Mouse (Mus musculus) thymus, postnatal 4 days (tissue): Measurements from ENCODE around the gene Crtc1.
A peak's percentile ranks its signal among the peaks of the same experiment; 100 is the strongest.

Experiments
- DNase-seq: peaks from one replicate; pipeline ENCODE4 v3.0.0; 2021

The Crtc1 gene

GRCm38 (mm10) chr8:70419879-70420643 is 19.3 kb downstream of the Crtc1 start:
- DNase-seq = no peak

GRCm38 (mm10) chr8:70418954-70419353 is 20.4 kb downstream of the Crtc1 start:
- DNase-seq = no peak

GRCm38 (mm10) chr8:70417914-70418313 is 21.5 kb downstream of the Crtc1 start:
- DNase-seq = peak; percentile 47

- DNase-seq = no peak
These were observed 22.4 kb downstream of the Crtc1 start for GRCm38 (mm10) chr8:70416941-70417340.

GRCm38 (mm10) chr8:70415540-70416451 is 23.6 kb downstream of the Crtc1 start:
- DNase-seq = peak; percentile 54

- DNase-seq = no peak
These were observed 25.0 kb downstream of the Crtc1 start for GRCm38 (mm10) chr8:70414310-70414946.

DNA sequence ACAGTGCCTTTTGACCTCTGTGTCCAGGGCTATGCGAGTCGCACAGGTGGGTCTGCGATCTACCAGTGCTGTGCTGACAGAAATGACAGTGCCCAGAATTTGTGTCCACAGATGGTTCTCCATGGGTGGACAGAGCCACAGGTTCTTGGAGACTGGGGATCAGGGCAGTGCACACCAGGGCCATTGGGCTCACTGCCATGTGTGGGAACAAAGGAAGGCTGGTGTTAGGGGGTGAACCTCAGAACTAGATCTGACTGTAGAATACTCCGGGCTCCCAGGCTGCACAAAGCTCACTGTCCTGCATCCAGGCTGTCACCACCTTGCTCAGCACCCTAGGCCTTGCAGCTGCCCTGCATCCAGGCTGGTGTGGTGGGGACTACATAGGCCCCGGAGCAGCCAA is 29.1 kb downstream of the Crtc1 start:
- no peak for DNase-seq

DNA sequence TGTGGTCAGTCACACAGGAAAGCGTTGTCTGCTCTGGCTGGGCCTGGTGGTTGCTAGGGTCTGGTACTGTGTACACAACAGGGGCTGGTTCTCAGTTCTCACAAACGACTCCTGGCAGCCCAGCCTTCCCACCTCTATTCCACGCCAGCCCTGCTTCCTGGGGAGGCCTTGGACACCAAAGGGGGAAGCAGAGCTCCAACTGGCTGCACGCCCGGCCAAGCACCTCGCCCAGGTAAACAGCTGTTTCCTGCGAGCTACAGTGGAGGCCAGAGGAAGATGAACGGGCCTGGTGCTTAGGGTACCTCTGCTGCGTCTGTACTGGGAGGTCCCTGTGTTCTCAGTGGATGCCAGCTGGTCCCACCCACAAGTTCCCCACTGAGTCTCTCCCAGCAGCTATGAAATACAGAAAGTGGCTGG is 29.9 kb downstream of the Crtc1 start:
- no peak for DNase-seq

DNA sequence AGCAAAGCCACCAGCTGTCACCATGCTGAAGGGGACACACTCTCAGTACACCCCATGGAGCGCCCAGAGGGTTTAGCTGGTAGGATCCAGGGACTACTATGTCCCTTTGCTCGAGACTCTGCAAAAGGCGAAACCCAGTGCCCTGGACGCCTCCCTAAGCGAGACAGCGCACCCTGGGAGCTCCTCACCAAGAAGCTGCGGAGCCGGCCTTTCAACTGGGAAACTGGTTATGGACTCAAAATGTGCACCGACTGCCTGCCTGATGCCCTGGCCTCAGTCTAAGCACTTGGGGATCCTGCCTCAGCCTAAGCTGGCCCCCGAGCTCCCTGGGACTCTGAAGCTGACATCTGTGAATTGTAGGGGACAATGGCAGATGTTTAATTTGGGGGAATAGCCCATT is 30.4 kb downstream of the Crtc1 start:
- no peak for DNase-seq

DNA sequence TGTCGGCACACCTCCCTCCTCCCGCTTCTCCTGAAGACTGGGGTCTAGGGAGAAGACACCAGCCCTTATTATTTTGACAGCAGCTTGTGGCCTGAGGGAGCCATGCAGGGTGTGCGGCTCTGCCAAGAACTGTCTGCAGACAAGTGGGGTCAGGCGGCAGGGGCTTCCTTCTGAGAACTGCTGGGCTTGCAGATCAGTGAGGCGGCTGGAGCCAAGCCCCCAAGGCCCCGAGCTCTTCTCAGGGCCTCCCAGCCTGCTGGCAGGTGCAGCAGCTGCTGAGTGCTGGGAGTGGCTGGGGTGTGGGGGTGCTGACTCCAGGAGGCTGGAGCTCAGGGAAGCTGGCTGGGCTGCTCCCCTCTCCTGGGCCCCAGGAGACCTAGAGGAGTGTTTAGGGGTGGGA is 31.1 kb downstream of the Crtc1 start:
- peak; percentile 41 for DNase-seq

DNA sequence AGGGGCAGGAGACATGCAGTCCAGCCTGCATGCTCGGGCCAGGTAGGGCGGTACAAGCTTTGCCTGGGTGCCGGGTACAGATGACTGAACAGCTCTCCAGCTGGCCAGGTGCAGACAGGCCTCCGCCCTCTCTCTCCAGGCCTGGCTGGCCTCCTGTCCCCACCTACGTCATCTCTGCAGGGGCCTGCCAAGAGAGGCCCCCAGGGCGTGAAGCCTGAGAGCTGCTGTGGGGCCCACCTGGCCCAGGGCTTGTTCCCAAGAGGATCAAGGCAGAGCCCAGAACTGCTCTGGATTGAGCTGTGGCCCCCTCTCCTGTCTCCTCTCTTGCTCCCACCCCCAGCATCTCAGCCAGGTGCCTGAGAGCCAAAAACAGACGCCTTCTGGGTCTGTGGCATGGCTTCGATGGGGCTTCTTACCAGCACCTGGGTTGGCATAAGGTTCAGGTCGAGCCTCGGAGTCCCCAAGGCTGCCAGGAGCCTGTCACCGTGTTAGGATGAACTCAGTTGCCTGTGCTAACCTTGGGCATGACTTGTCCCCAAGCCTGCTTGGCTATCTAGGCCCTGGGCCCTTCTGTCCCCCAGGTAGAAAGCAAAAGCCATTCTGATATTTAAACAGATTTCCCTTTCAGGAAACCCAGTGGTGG is 32.8 kb downstream of the Crtc1 start:
- DNase-seq = no peak

DNA sequence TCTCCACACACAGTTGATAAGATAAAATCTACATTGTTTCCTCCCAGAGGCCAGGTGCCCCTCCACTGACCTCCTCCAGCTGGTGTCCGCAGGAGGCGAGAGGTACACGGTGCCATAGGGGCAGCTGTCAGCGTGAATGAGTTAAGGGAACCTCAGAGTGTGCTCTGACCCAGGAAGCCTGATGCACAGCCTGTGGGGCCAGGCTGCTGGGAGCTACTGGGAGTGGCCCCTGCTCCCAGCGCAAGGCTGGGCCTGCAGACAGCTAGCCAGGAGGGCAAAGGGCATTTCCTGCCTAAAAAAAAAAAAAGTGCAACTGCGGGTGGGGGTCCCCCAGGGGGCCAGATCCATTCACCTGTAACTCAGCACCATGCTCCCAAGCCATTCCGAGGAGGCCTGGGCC is 34.2 kb downstream of the Crtc1 start:
- no peak for DNase-seq

DNA sequence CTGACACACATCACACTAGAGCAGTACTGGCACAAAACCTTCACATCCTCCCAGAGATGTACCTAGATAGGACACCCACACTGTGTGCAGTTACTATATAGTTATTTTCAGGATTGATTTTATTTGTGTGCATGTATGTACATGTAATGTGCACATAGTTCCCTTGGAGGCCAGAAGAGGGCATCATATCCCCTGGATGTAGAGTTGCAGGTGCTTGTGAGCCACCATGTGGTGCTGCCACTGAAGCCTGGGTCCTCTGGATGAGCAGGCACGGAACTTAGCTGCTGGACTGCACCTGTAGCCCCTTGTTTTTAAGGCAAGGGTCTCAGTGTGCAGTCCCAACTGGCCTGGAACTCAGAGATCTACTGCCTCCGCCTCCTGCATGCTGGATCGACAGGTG is 35.2 kb downstream of the Crtc1 start:
- no peak for DNase-seq

DNA sequence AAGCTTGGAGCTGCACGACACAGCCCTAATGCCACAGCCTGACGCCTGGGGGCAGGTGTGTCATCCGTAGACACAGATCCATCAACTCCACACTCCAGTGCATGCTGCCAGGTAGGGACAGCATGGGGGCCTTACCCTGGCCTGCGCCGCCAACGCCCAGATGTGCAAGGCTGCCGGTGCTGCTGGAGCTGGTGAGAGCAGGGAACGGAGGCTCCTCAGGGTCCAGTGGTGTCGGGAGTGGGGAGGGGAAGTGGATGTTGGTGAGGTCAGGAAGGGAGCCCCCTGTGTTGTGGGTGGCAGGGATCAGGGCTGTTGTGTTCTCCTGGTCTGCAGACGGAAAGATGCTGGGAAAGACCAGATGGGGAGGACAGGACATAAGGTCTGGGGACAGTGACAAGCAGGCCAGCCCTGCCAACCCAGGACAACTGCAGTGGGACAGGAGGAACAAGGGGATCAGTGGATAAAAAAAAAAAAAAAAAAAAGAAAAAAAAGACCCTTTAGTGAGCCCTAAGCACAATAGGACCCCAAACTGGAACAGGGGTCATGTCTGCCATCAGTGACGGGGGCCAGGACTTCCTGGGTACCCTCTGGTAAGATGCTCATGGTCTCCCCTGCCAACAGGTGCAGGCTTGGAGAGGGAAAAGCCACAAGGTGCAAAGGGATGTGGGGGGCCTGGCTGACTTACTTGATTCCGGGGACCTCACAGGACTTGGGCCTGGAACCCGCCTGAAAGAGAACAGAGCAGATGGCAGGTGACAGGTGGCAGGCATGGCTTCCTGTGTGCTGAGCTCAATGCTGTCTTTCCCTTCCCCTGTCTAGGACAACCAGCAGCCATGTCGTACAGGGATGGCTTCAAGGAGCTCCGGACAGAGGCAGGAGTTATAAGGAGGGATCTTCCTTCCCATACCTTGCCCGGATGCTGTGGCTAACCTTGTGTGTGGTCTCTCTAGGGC is 41.5 kb downstream of the Crtc1 start:
- DNase-seq = peak; percentile 50

GRCm38 (mm10) chr8:70396184-70396583 is 43.2 kb downstream of the Crtc1 start:
- no peak for DNase-seq

DNA sequence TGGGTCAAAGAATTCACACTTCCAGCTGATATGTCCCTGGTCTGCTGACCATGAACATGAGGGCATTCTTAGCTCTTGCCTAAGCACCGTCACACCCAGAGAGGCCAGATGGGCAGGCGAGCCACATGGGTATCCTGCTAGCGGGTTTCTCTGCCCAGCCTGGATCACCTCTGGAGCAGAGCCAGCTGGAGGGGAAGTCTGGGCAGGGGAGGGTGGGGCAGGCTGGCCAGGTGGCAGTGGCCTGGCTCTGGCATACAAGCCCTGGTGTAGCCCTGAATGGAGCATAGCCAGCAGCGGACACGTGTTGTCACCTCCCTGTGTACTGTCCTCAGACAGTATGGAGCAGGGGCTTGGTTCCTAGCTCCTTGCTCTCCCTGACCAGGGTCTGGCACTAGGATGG is 43.7 kb downstream of the Crtc1 start:
- no peak for DNase-seq

GRCm38 (mm10) chr8:70394269-70394998 is 44.9 kb downstream of the Crtc1 start:
- DNase-seq = no peak

GRCm38 (mm10) chr8:70393087-70393486 is 46.3 kb downstream of the Crtc1 start:
- DNase-seq = no peak

DNA sequence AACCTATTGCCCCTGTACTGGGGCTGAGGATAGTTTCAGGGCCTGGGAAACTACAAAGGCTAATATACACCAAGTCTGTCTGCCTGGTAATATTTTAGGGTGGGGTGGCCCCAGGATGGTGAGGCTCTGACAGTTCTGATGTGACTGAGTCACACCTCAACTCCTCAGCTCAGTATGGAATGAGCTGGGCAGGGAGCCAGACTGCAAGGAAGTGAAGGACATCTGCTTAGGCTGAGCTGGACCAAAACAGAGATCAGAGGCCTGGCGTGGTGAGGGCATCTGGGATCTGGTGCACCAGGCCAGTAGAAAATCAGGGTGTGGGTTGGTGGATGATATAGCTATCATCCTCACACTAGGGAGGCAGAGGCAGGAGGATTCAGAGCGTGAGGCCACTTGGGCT is 49.7 kb downstream of the Crtc1 start:
- no peak for DNase-seq

DNA sequence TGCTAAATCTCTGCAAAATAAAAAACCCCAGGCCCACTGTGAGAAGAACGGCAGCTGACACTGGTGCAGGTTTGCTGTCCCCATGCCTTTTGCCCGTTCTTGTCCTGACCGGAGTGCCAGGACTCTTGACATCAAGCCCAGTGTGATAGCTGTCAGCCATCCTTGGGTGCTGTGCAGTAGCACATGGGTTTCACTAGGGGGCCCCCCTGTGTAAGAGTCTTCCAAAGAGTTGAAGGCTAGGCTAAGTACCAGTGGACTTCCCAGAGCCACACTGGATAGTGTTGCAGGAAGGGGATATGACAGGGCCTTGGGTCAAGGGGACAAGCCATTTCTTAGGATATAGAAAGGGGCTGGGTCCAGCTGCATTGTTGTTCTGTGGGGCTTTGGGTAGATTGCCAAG is 56.1 kb downstream of the Crtc1 start:
- peak; percentile 77 for DNase-seq

DNA sequence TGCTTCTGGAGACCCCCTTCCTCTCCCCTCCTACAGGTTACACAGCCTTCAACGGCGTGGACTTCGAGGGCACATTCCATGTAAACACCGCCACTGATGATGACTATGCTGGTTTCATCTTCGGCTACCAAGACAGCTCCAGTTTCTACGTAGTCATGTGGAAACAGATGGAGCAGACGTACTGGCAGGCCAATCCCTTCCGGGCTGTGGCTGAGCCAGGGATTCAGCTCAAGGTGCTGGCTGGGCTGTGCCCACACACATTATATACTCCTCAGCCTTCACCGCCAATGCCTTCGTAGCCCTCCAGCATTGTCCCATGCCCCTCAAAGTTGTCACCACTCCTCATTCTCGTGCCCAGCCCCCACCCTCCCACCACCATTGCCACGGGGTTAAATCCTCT is 59.3 kb downstream of the Crtc1 start:
- DNase-seq = no peak
